Mouse (Mus musculus): ENCODE measurements around the gene Adam22. TPM values are rescaled to one million over a fixed set of nuclear protein-coding genes. Genes with fewer than 3 reads are reported as not detected.

Gene Adam22
- polyA plus RNA-seq, 1 experiment, result 1.3 TPM

GRCm38 (mm10) chr5:8356885-8357651, 10.9 kb downstream of the Adam22 start:
- H3K4me1 ChIP-seq (ENCODE audit: control insufficient read depth, insufficient read depth, low read length), result no peaks in the 10 kb centered on the region
- no peak overlapping the region for H3K27ac ChIP-seq (ENCODE audit: insufficient read depth, low read depth, low read length)
- TF ChIP-seq CTCF (conservative IDR thresholded peaks at IDR 0.05; ENCODE audit: insufficient read depth, insufficient read length, low read depth, low read length) (no peak), POLR2A (IDR thresholded peaks at IDR 0.05; ENCODE audit: low read depth, low read length) (no peak)
- no peaks in the 10 kb centered on the region for H3K27me3 ChIP-seq (replicated peaks; ENCODE audit: control insufficient read depth, insufficient read depth, low read length)
- WGBS, result 30% methylated on average over 13 of the region's 13 CpGs
- H3K4me3 ChIP-seq (ENCODE audit: insufficient read depth, low read depth, low read length), result no peak overlapping the region
- H3K36me3 ChIP-seq (ENCODE audit: control insufficient read depth, insufficient read depth, low read length), result no peaks in the 10 kb centered on the region
- peak; percentile 58 for DNase-seq

GRCm38 (mm10) chr5:8356326-8356725, 11.6 kb downstream of the Adam22 start:
- H3K4me1 ChIP-seq (ENCODE audit: control insufficient read depth, insufficient read depth, low read length), result no peaks in the 10 kb centered on the region
- TF ChIP-seq CTCF (conservative IDR thresholded peaks at IDR 0.05; ENCODE audit: insufficient read depth, insufficient read length, low read depth, low read length) (no peak), POLR2A (IDR thresholded peaks at IDR 0.05; ENCODE audit: low read depth, low read length) (no peak)
- no peaks in the 10 kb centered on the region for H3K36me3 ChIP-seq (ENCODE audit: control insufficient read depth, insufficient read depth, low read length)
- H3K27ac ChIP-seq (ENCODE audit: insufficient read depth, low read depth, low read length), result no peak overlapping the region
- WGBS, result 43% methylated on average over 2 of the region's 2 CpGs
- H3K27me3 ChIP-seq (replicated peaks; ENCODE audit: control insufficient read depth, insufficient read depth, low read length), result no peaks in the 10 kb centered on the region
- H3K4me3 ChIP-seq (ENCODE audit: insufficient read depth, low read depth, low read length), result no peak overlapping the region
- peak; percentile 46 for DNase-seq

- no peaks in the 10 kb centered on the region for H3K27me3 ChIP-seq (replicated peaks; ENCODE audit: control insufficient read depth, insufficient read depth, low read length)
- no peak for DNase-seq
- no peak overlapping the region for H3K4me3 ChIP-seq (ENCODE audit: insufficient read depth, low read depth, low read length)
- WGBS, result 59% methylated on average over 10 of the region's 10 CpGs
- no peaks in the 10 kb centered on the region for H3K36me3 ChIP-seq (ENCODE audit: control insufficient read depth, insufficient read depth, low read length)
- H3K27ac ChIP-seq (ENCODE audit: insufficient read depth, low read depth, low read length), result no peak overlapping the region
- H3K4me1 ChIP-seq (ENCODE audit: control insufficient read depth, insufficient read depth, low read length), result no peaks in the 10 kb centered on the region
- TF ChIP-seq CTCF (conservative IDR thresholded peaks at IDR 0.05; ENCODE audit: insufficient read depth, insufficient read length, low read depth, low read length), result no peak
- no peak for TF ChIP-seq POLR2A (IDR thresholded peaks at IDR 0.05; ENCODE audit: low read depth, low read length)
Observed at GRCm38 (mm10) chr5:8349557-8349956, 18.4 kb downstream of the Adam22 start.

- DNase-seq, result no peak
- H3K27ac ChIP-seq (ENCODE audit: insufficient read depth, low read depth, low read length), result no peak overlapping the region
Observed at GRCm38 (mm10) chr5:8346329-8346728, 21.6 kb downstream of the Adam22 start.

GRCm38 (mm10) chr5:8343296-8343695, 24.7 kb downstream of the Adam22 start:
- DNase-seq, result no peak
- Histone ChIP-seq H3K36me3 (ENCODE audit: control insufficient read depth, insufficient read depth, low read length) (no peaks in the 10 kb centered on the region), H3K27me3 (replicated peaks; ENCODE audit: control insufficient read depth, insufficient read depth, low read length) (no peaks in the 10 kb centered on the region), H3K4me1 (ENCODE audit: control insufficient read depth, insufficient read depth, low read length) (no peaks in the 10 kb centered on the region), H3K27ac (ENCODE audit: insufficient read depth, low read depth, low read length) (no peak overlapping the region), H3K4me3 (ENCODE audit: insufficient read depth, low read depth, low read length) (no peak overlapping the region)
- TF ChIP-seq CTCF (conservative IDR thresholded peaks at IDR 0.05; ENCODE audit: insufficient read depth, insufficient read length, low read depth, low read length) (no peak), POLR2A (IDR thresholded peaks at IDR 0.05; ENCODE audit: low read depth, low read length) (no peak)
- WGBS, result 84% methylated on average over 3 of the region's 3 CpGs

More at GRCm38 (mm10) chr5:8346329-8346728, 21.6 kb downstream of the Adam22 start:
- Histone ChIP-seq H3K36me3 (ENCODE audit: control insufficient read depth, insufficient read depth, low read length) (no peaks in the 10 kb centered on the region), H3K4me3 (ENCODE audit: insufficient read depth, low read depth, low read length) (no peak overlapping the region), H3K27me3 (replicated peaks; ENCODE audit: control insufficient read depth, insufficient read depth, low read length) (no peaks in the 10 kb centered on the region), H3K4me1 (ENCODE audit: control insufficient read depth, insufficient read depth, low read length) (no peaks in the 10 kb centered on the region)
- TF ChIP-seq POLR2A (IDR thresholded peaks at IDR 0.05; ENCODE audit: low read depth, low read length) (no peak), CTCF (conservative IDR thresholded peaks at IDR 0.05; ENCODE audit: insufficient read depth, insufficient read length, low read depth, low read length) (no peak)

- Histone ChIP-seq H3K36me3 (ENCODE audit: control insufficient read depth, insufficient read depth, low read length) (no peaks in the 10 kb centered on the region), H3K27me3 (replicated peaks; ENCODE audit: control insufficient read depth, insufficient read depth, low read length) (no peaks in the 10 kb centered on the region), H3K4me3 (ENCODE audit: insufficient read depth, low read depth, low read length) (no peak overlapping the region), H3K4me1 (ENCODE audit: control insufficient read depth, insufficient read depth, low read length) (no peaks in the 10 kb centered on the region), H3K27ac (ENCODE audit: insufficient read depth, low read depth, low read length) (no peak overlapping the region)
- 92% methylated on average over 4 of the region's 4 CpGs for WGBS
- no peak for DNase-seq
- no peak for TF ChIP-seq POLR2A (IDR thresholded peaks at IDR 0.05; ENCODE audit: low read depth, low read length)
- TF ChIP-seq CTCF (conservative IDR thresholded peaks at IDR 0.05; ENCODE audit: insufficient read depth, insufficient read length, low read depth, low read length), result no peak
Observed at GRCm38 (mm10) chr5:8341676-8342075, 26.3 kb downstream of the Adam22 start.

GRCm38 (mm10) chr5:8327645-8328269, 40.2 kb downstream of the Adam22 start:
- Histone ChIP-seq H3K4me3 (ENCODE audit: insufficient read depth, low read depth, low read length) (no peak overlapping the region), H3K27me3 (replicated peaks; ENCODE audit: control insufficient read depth, insufficient read depth, low read length) (no peaks in the 10 kb centered on the region), H3K27ac (ENCODE audit: insufficient read depth, low read depth, low read length) (no peak overlapping the region), H3K36me3 (ENCODE audit: control insufficient read depth, insufficient read depth, low read length) (no peaks in the 10 kb centered on the region), H3K4me1 (ENCODE audit: control insufficient read depth, insufficient read depth, low read length) (no peaks in the 10 kb centered on the region)
- DNase-seq, result no peak
- 41% methylated on average over 4 of the region's 4 CpGs for WGBS
- no peak for TF ChIP-seq POLR2A (IDR thresholded peaks at IDR 0.05; ENCODE audit: low read depth, low read length)
- no peak for TF ChIP-seq CTCF (conservative IDR thresholded peaks at IDR 0.05; ENCODE audit: insufficient read depth, insufficient read length, low read depth, low read length)

All from kidney, adult 2 months (tissue).